Mouse (Mus musculus) midbrain, embryonic 10.5 days (tissue): Measurements from ENCODE around the gene Eva1c. TPM values are rescaled to one million over a fixed set of nuclear protein-coding genes. Genes with fewer than 3 reads are reported as not detected.

Experiments used
- DNase-seq: peaks from one replicate; pipeline ENCODE4 v3.0.0-alpha.2; 2017; ENCODE audit warnings: low spot score
- H3K27ac ChIP-seq: fragments of 300-500 bp; sonication (generic); replicated peaks from 2 replicates; pipeline ENCODE4 v1.5.1; 2016; ENCODE audit warnings: mild to moderate bottlenecking
- H3K27me3 ChIP-seq: fragments of 300-500 bp; sonication (generic); 2 replicates; pipeline ENCODE4 v1.6.1; 2016; ENCODE audit warnings: low read depth, mild to moderate bottlenecking; ENCODE audit not compliant: poor library complexity, severe bottlenecking
- H3K36me3 ChIP-seq: fragments of 300-500 bp; sonication (generic); 2 replicates; pipeline ENCODE4 v1.6.1; 2016; ENCODE audit warnings: mild to moderate bottlenecking, moderate library complexity
- H3K4me1 ChIP-seq: fragments of 300-500 bp; sonication (generic); 2 replicates; pipeline ENCODE4 v1.6.1; 2016
- H3K4me3 ChIP-seq: fragments of 300-500 bp; sonication (generic); 2 replicates; pipeline ENCODE4 v1.5.1; 2016; ENCODE audit warnings: mild to moderate bottlenecking, moderate library complexity
- H3K9me3 ChIP-seq: fragments of 300-500 bp; sonication (generic); replicated peaks from 2 replicates; pipeline ENCODE4 v1.6.1; 2016; ENCODE audit warnings: mild to moderate bottlenecking
- WGBS: fragments of 180-500 bp; shearing (Covaris S2); methylation state at CpG from one replicate; pipeline ENCODE4 v1.1.7; 2016; 5-methylcytosine and 5-hydroxymethylcytosine counted together
- polyA plus RNA-seq: library from polyadenylated mRNA; unstranded; fragments of >200 nt; fragmentation: Nextera tagmentation; extraction: Ambion mirVana; gene quantifications from 2 replicates; pipeline ENCODE4 v1.2.1, GENCODE M21; 2016

Eva1c gene
- polyA plus RNA-seq, 1 experiment from 2014 or later: 0.96 TPM

DNA sequence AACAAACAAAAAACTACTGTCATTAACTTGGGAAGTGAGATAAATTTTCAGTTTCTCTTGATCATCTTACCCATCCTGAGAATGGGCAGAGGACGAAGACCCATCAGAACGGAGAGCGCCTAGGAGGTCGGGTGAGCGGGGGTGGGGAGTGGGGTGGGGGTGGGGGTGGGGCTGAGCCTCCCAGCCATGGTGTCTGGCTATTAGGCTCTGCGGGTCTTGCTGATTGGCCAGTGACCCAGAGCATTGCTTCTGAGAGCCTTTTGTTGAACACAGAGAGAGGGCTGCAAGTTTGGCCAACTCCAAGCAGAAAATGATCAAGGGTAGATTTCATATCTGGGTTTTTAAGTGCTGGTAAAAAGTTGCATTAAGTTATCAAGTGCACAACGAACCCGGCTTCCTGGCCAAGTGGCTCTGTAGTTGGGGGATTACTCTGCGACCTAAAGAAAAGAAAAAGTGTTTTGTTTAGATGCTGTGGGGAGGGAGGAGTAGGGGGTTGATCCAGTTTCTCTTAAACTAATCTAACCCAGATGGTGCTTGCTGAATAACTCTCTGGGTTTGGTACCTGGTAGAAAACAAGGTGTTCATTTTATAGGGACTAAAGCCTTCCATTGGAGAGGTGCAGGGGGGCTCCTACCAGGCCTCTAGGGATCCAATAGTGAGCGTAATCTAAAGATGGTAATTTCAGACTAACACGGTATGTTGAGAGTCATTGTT, 25.3 kb downstream of the Eva1c start:
- H3K4me1 ChIP-seq: peaks cover 30% of the 10 kb centered on the region
- H3K36me3 ChIP-seq: no peaks in the 10 kb centered on the region
- no peak overlapping the region for H3K4me3 ChIP-seq
- peaks cover 7% of the 10 kb centered on the region; the same call in 1 of the 2 replicates for H3K27me3 ChIP-seq
- no peak for DNase-seq
- H3K9me3 ChIP-seq: no peaks in the 10 kb centered on the region
- 57% methylated on average over 11 of the region's 11 CpGs for WGBS
- no peak overlapping the region for H3K27ac ChIP-seq

DNA sequence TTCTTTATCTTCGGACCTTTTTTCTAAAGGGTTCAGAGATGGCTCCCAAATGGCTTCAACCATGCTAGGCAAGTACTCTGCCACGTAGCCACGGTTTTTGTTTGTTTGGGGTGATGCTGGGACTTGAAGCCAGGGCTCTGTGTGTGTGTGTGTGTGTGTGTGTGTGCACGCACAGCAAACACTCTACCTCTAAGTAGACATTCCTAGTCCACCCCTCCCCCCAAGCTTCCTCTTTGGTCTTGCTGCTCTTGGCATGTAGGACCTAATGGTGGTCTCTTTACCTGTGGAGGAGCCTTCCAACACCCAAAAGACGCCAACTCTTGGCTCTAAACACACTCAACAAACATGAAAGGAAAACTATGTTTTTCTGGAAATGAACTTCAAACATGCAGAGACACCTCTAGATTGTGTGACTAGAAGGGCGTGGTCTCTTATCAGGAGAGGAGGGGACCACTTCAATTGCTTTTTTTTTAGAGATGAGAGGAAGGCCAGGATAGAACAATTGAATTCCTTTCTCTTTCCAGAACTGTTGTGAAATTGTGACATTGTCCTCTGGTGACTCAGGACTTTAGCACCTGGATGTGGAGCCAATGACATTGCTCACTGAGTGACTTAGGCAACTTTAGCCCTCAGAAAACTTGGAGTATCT, 30.2 kb downstream of the Eva1c start:
- Histone ChIP-seq H3K4me3 (no peak overlapping the region), H3K9me3 (no peaks in the 10 kb centered on the region), H3K36me3 (no peaks in the 10 kb centered on the region), H3K27ac (no peak overlapping the region), H3K27me3 (no peaks in the 10 kb centered on the region), H3K4me1 (peaks cover 10% of the 10 kb centered on the region; the same call in 1 of the 2 replicates)
- WGBS: 90% methylated on average over 6 of the region's 6 CpGs
- DNase-seq: no peak

DNA sequence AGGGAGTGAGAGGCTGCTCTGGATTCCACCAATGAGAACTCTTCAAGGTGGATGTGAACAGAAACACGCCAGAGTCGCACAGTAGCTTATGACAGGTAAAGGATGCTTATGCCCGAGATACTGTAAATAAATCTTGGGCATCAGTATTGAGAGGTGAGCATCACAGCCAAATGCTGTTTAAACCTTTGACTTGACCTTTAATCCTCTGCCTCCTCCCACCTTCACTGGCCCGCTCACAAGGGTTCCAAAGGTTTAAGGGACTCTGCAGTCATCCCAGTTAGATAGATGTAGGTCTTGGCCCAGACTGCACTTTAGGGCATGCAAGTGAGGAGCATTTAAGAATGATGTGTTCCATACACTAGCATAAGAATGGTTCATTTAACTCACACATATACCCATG, 31.7 kb downstream of the Eva1c start:
- WGBS: 80% methylated on average over 4 of the region's 4 CpGs
- Histone ChIP-seq H3K4me1 (peaks cover 7% of the 10 kb centered on the region; the same call in 1 of the 2 replicates), H3K4me3 (no peak overlapping the region), H3K27me3 (no peaks in the 10 kb centered on the region), H3K36me3 (no peaks in the 10 kb centered on the region), H3K27ac (no peak overlapping the region), H3K9me3 (no peaks in the 10 kb centered on the region)
- DNase-seq: no peak

DNA sequence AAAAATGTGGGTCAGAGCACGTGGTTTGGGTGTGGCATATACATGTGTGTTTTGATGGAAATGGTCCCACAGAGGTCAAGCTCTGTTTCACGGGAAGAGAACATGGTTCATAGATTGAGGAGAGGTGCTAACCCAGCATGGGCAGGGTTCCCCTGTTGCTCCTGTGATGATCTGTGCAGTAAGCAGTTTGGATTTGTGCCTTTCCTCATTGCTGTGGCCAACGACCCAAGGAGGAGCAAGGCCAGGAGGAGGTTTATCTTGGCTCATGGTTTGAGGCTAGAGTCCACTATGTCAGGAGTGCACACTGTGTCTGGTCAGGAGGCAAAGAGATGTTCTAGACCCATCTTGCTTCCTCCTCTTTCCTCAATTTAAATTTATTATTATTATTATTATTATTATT, 36.5 kb downstream of the Eva1c start:
- peaks cover 3% of the 10 kb centered on the region for H3K4me1 ChIP-seq
- 0 out of 2 replicates have a peak, but pooled peaks cover 4% of the 10 kb centered on the region for H3K27me3 ChIP-seq
- no peak for DNase-seq
- H3K36me3 ChIP-seq: no peaks in the 10 kb centered on the region
- no peak overlapping the region for H3K27ac ChIP-seq
- 83% methylated on average over 3 of the region's 3 CpGs for WGBS
- H3K4me3 ChIP-seq: no peak overlapping the region
- no peaks in the 10 kb centered on the region for H3K9me3 ChIP-seq

DNA sequence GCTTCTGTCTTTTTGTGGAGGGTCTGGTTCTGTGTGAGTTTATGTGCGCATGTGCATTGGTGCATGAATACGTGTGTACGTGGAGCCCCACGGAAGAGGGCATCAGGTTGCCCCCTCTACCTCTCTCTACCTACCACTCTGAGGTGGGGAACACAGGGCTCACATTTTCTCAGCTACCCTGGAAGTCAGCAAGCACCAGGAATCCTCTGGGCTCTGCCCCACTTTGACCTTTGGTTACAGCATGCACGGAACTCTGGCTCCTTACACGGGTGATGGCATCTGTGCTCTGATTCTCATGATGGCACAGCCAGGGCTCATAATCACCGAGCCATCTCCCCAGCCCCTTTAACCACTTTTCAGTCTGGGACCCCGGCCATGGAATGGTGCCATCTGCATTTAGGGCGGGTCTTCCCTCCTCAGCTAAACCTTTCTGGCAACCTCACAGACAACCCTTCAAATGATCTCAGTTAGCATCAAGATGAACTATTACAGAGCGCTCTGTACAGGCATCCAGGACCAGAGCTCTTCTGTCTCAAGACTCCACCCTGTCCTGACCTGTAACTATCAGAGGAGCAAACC, 37.0 kb downstream of the Eva1c start:
- 93% methylated on average over 10 of the region's 10 CpGs for WGBS
- no peak for DNase-seq
- H3K27ac ChIP-seq: no peak overlapping the region
- H3K36me3 ChIP-seq: no peaks in the 10 kb centered on the region
- peaks cover 6% of the 10 kb centered on the region for H3K4me1 ChIP-seq
- no peak overlapping the region for H3K4me3 ChIP-seq
- H3K9me3 ChIP-seq: no peaks in the 10 kb centered on the region
- H3K27me3 ChIP-seq: 0 out of 2 replicates have a peak, but pooled peaks cover 4% of the 10 kb centered on the region

DNA sequence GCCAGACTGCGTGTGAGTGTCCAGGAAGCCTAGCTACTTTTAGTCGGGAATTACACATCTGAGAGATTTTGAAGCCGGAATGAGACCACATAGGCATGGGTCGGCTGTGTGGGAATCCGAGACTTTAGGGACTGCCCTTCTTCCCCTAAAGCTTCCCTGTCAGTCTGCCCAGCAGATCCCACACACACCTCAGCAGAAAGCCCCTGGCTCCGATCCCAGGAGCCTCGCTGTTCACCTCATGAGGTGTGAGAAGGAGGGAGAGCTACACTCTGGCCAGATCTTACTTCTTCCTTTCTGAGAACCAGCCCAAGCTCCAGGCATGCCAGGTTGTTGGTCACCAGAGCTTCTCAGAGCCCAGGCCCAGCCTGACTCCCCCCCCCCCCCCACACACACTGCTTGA, 38.2 kb downstream of the Eva1c start:
- Histone ChIP-seq H3K36me3 (no peaks in the 10 kb centered on the region), H3K9me3 (no peaks in the 10 kb centered on the region), H3K4me1 (peaks cover 6% of the 10 kb centered on the region), H3K27ac (no peak overlapping the region), H3K27me3 (0 out of 2 replicates have a peak, but pooled peaks cover 4% of the 10 kb centered on the region), H3K4me3 (no peak overlapping the region)
- WGBS: 80% methylated on average over 7 of the region's 7 CpGs
- DNase-seq: no peak

DNA sequence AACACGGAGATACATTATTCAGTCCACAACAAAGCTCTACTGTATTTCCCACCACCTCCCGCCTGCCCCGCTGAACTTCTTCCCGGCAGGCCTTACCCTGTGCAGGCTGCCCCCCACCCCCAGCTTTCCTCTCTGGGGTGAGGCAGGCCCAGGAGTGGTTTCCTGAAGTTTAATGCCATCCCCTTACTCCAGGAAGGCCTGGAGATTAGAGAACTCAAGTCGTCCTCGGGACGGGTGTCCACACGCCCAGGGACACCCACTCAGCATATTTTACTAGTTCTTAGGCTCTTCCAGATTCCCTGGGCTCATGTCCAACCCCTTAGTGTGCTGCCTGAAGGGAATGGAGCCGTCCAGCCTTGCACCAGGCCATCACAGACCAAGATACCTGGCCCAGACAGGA, 39.1 kb downstream of the Eva1c start:
- Histone ChIP-seq H3K27ac (no peak overlapping the region), H3K36me3 (no peaks in the 10 kb centered on the region), H3K4me1 (peaks cover 6% of the 10 kb centered on the region), H3K27me3 (0 out of 2 replicates have a peak, but pooled peaks cover 4% of the 10 kb centered on the region), H3K4me3 (no peak overlapping the region), H3K9me3 (no peaks in the 10 kb centered on the region)
- WGBS: 75% methylated on average over 9 of the region's 9 CpGs
- DNase-seq: no peak

DNA sequence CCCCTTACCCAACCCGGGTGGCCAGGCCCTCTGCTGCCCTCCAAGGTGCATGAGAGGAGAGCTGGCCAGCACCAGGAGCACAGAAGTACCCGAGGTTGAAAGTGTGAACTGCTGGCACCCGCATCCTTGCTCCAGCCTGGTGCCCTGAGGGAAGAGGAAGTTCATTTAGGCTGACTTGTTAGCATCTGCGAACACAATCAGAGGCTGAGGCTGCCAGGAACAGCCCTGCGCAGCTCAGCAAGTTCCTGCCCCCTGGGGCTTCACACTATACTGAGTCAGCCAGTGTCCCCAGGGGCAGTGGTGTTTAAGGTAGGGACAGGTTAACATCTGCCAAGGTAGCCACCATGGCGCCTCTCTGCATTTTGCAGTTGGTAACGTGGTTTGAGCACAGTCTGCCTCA, 41.6 kb downstream of the Eva1c start:
- H3K4me3 ChIP-seq: no peak overlapping the region
- DNase-seq: no peak
- 27% methylated on average over 7 of the region's 7 CpGs for WGBS
- H3K27ac ChIP-seq: no peak overlapping the region
- H3K27me3 ChIP-seq: 0 out of 2 replicates have a peak, but pooled peaks cover 4% of the 10 kb centered on the region
- H3K36me3 ChIP-seq: no peaks in the 10 kb centered on the region
- peaks cover 6% of the 10 kb centered on the region for H3K4me1 ChIP-seq
- H3K9me3 ChIP-seq: no peaks in the 10 kb centered on the region

DNA sequence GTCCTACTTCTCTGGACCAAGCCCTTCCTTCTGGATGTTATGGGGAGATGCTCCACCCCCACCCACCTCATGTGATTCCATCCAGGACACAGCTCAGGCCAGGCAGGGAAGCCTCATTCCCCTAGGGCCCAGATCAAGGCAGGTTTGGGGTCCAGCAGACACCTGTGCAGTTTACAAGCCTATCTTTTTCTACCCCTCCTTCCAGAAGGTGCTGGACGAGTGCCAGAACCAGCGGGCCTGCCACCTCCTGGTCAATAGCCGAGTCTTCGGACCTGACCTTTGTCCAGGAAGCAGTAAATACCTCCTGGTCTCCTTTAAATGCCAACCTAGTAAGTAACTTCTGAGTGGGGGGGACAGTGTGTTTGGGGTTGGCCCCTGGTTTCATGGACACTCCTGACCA, 42.8 kb downstream of the Eva1c start:
- WGBS: 86% methylated on average over 4 of the region's 4 CpGs
- Histone ChIP-seq H3K4me3 (no peak overlapping the region), H3K4me1 (peaks cover 6% of the 10 kb centered on the region), H3K9me3 (no peaks in the 10 kb centered on the region), H3K27me3 (0 out of 2 replicates have a peak, but pooled peaks cover 4% of the 10 kb centered on the region), H3K36me3 (no peaks in the 10 kb centered on the region), H3K27ac (no peak overlapping the region)
- no peak for DNase-seq

DNA sequence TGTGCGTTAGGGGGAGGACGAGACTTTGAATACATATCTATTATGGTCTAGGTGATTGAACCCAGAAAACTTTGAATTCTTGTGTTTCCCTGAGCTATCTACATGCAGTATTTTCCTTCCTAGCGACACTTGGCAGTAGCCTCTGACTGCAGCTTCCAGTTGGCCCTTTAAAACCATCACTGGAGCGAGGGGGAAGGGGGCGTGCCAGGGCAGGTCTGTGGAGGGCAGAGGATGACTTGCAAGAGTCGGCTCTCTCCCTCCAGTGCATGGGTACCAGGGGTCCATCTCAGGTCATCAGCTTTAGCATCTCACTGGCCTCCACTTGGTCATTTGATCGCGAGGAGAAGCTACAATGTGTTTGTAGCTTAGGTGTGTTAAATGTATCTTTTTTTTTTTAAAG, 46.4 kb downstream of the Eva1c start:
- DNase-seq: no peak
- 75% methylated on average over 8 of the region's 8 CpGs for WGBS
- no peak overlapping the region for H3K4me3 ChIP-seq

DNA sequence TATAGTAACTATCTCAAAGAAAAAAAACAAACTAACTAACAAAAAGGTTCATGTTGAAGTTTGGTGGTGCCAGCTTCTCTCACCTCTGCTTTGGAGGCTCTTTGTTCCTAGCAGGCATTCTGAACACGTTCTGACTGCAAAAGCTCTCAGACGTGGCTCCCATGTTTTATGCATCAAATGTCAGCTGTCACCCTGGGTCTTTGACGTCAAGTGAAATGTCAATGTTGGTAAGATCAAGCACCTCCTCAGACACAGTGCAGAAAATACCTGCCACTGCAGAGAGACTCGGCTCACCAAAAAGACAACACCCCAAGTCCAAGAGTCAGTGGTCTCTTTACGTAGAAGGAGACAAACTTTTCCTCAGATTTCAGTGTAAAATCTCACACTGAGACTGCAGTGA, 48.0 kb downstream of the Eva1c start:
- Histone ChIP-seq H3K4me1 (no peaks in the 10 kb centered on the region), H3K9me3 (no peaks in the 10 kb centered on the region), H3K36me3 (no peaks in the 10 kb centered on the region), H3K27me3 (no peaks in the 10 kb centered on the region), H3K27ac (no peak overlapping the region), H3K4me3 (no peak overlapping the region)
- 71% methylated on average over 5 of the region's 5 CpGs for WGBS
- no peak for DNase-seq

More for the DNA sequence above, 46.4 kb downstream of the Eva1c start:
- no peaks in the 10 kb centered on the region for H3K36me3 ChIP-seq
- no peak overlapping the region for H3K27ac ChIP-seq
- peaks cover 4% of the 10 kb centered on the region for H3K4me1 ChIP-seq
- H3K9me3 ChIP-seq: no peaks in the 10 kb centered on the region
- no peaks in the 10 kb centered on the region for H3K27me3 ChIP-seq

DNA sequence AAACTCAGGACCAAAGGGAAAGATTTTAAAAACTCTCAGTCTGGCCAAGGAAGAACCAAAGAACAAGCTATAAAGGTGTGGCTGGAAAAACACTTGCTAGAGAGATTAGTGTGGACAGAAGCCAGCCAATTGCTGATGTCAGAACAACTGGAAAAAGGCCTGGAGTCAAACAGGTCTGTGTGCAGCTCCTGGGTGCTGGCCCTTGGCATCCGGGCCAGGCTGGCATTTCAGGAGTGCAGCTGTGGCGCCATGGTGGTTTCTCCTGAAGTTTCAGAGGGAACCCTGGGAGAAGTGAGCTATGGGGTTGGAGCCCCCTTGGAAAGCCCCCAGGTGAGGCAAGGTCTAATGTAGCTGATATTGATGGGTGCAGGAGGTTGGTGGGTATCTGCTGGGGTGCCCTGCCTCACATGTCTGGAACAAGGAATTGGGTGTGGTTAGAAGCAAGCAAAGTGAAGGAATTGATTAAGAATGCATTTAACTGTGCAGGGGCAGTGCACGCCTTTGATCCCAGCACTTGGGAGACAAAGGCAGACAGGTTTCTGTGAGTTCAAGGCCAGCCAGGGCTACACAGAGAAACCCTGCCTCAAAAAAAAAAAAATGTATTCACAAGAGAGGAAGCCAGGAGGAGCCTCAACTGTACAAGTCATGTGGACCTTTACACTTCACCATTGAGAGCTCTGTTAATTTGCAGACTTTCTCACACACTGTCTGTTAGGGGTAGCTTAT, 51.8 kb downstream of the Eva1c start:
- Histone ChIP-seq H3K4me3 (no peak overlapping the region), H3K36me3 (no peaks in the 10 kb centered on the region), H3K27ac (no peak overlapping the region), H3K4me1 (no peaks in the 10 kb centered on the region), H3K27me3 (no peaks in the 10 kb centered on the region), H3K9me3 (no peaks in the 10 kb centered on the region)
- 91% methylated on average over 3 of the region's 3 CpGs for WGBS
- DNase-seq: no peak
